In genomic region chr10:59899341-59900173, GRCm38 (mm10) we compare ENCODE assay signal across 7 mouse cellular contexts. TPM values are rescaled to one million over a fixed set of nuclear protein-coding genes. Genes with fewer than 3 reads are reported as not detected.
DNase-seq lines count a peak whose midpoint lies in the region; ATAC-seq and TF ChIP-seq lines count a peak whose summit lies in the region.

No protein-coding gene starts in this region.

- H3K4me1 ChIP-seq in intestine, embryonic 15.5 days (replicated peaks), result peaks cover 49% of the 10 kb centered on the region
- H3K4me1 ChIP-seq in small intestine, adult 2 months (ENCODE audit: control insufficient read depth, insufficient read depth, insufficient read length, low read length), result peaks cover 32% of the 10 kb centered on the region

- 14% methylated on average over 21 of the region's 21 CpGs for WGBS in intestine, embryonic 15.5 days
- WGBS in small intestine, adult 2 months, result 7% methylated on average over 21 of the region's 21 CpGs

- H3K9me3 ChIP-seq in intestine, embryonic 15.5 days, result no peaks in the 10 kb centered on the region

- no peak for TF ChIP-seq CTCF in small intestine, adult 2 months (IDR thresholded peaks at IDR 0.05; ENCODE audit: extremely low read depth, insufficient read length, insufficient replicate concordance, low read depth, low read length)

- H3K4me3 ChIP-seq in intestine, embryonic 15.5 days (replicated peaks), result 0 out of 2 replicates have a peak overlapping the region, but pooled peaks have one; percentile 7
- peak overlapping the region; percentile 21 for H3K4me3 ChIP-seq in small intestine, adult 2 months (ENCODE audit: low read depth, low read length)

- peak; percentile 82 for TF ChIP-seq POLR2A in small intestine, adult 2 months (IDR thresholded peaks at IDR 0.05; ENCODE audit: low read depth, low read length)

- intact Hi-C loops in left cerebral cortex, postnatal 25 days (cut with DNase I), result no loop called here

- peak; percentile 98 for DNase-seq in adrenal gland, adult 2 months
- DNase-seq in embryo, embryonic 10 days (ENCODE audit: low spot score), result peak; percentile 91
- peak; percentile 93 for DNase-seq in gastrocnemius, postnatal 25 days
- DNase-seq in left cerebral cortex, postnatal 25 days (ENCODE audit: low spot score in 2 of 2), result peak; percentile 90 to 97
- peak; percentile 88 for DNase-seq in mesoderm, embryonic 11.5 days (ENCODE audit: low read depth, low spot score)

- H3K9ac ChIP-seq in intestine, embryonic 15.5 days, result peak overlapping the region; percentile 41

- ATAC-seq in intestine, embryonic 15.5 days, result peak; percentile 95

- no peaks in the 10 kb centered on the region for H3K27me3 ChIP-seq in intestine, embryonic 15.5 days (replicated peaks)
- H3K27me3 ChIP-seq in small intestine, adult 2 months (ENCODE audit: control insufficient read depth, insufficient read depth, low read length), result no peaks in the 10 kb centered on the region

- H3K36me3 ChIP-seq in intestine, embryonic 15.5 days, result peaks cover 23% of the 10 kb centered on the region
- H3K36me3 ChIP-seq in small intestine, adult 2 months (ENCODE audit: control insufficient read depth, insufficient read depth, low read length), result peaks cover 36% of the 10 kb centered on the region

- H3K27ac ChIP-seq in intestine, embryonic 15.5 days, result peak overlapping the region; percentile 95
- peak overlapping the region; percentile 94 for H3K27ac ChIP-seq in small intestine, adult 2 months (ENCODE audit: insufficient read depth, low read depth, low read length)

- peak overlapping the region; percentile 51 for H3K4me2 ChIP-seq in intestine, embryonic 15.5 days (replicated peaks)

RNA-seq across cellular contexts. Expression of gene Dnajb12, which starts 20.2 kb away (rescaled TPM):
- total RNA-seq in adrenal gland, adult 2 months (2021), result 10 to 100 TPM; 56.0 to 63.9 TPM
- 48.8 and 67.3 TPM in 2 replicates for polyA plus RNA-seq in adrenal gland, adult 2 months (2012; rRNA removed)
- 10 to 100 TPM; 49.4 to 49.8 TPM for total RNA-seq in gastrocnemius, postnatal 25 days (2021)
- 24.5 and 25.2 TPM in 2 replicates for polyA plus RNA-seq in intestine, embryonic 15.5 days (2015; fragmentation: Nextera tagmentation; extraction: Ambion mirVana)
- 10 to 100 TPM; 49.7 to 52.8 TPM for total RNA-seq in left cerebral cortex, postnatal 25 days (2021)
- polyA plus RNA-seq in small intestine, adult 2 months (2012; rRNA removed), result 43.1 and 86.2 TPM in 2 replicates

RNA-seq across cellular contexts. Expression of gene Ddit4, which starts 52.1 kb away (rescaled TPM):
- 10 to 100 TPM; 53.1 to 56.1 TPM for total RNA-seq in adrenal gland, adult 2 months (2021)
- polyA plus RNA-seq in adrenal gland, adult 2 months (2012; rRNA removed), result 151 and 157 TPM in 2 replicates
- 10 to 100 TPM in 1 of 2 experiments, 1 to 10 TPM in 1; 8.6 to 11.4 TPM for total RNA-seq in gastrocnemius, postnatal 25 days (2021)
- polyA plus RNA-seq in intestine, embryonic 15.5 days (2015; fragmentation: Nextera tagmentation; extraction: Ambion mirVana), result 35.4 and 35.7 TPM in 2 replicates
- 10 to 100 TPM; 40.8 to 42.6 TPM for total RNA-seq in left cerebral cortex, postnatal 25 days (2021)
- 21.5 and 35.0 TPM in 2 replicates for polyA plus RNA-seq in small intestine, adult 2 months (2012; rRNA removed)

Comparison
In these comparisons a context has a peak if more than half of its experiments do, and no peak if none do; other contexts are left out.
1. Peak in every context shown above with its lines: DNase-seq, ATAC-seq, H3K4me3 ChIP-seq and H3K27ac ChIP-seq.